Mouse (Mus musculus) embryonic facial prominence, embryonic 15.5 days (tissue): ENCODE measurements around the gene Olfr769. TPM values are rescaled to one million over a fixed set of nuclear protein-coding genes. Genes with fewer than 3 reads are reported as not detected.
"Not testable (repeated sequence)": the region's sequence is repeated elsewhere in the genome, so short reads cannot be mapped to it uniquely, and the experiment has no call there.

Experiments
- ATAC-seq: fragments of 200-750 bp; cut with Nextera tagmentation; 2 replicates; pipeline ENCODE4 v1.8.0; 2017; ENCODE audit warnings: low read depth, moderate TSS enrichment; ENCODE audit not compliant: insufficient number of reproducible peaks, low FRiP score, low TSS enrichment
- H3K27ac ChIP-seq: fragments of 300-500 bp; sonication (generic); replicated peaks from 2 replicates; pipeline ENCODE4 v1.5.1; 2015; ENCODE audit warnings: mild to moderate bottlenecking, inconsistent platforms
- H3K27me3 ChIP-seq: fragments of 300-500 bp; sonication (generic); 2 replicates; pipeline ENCODE4 v1.6.1; 2015; ENCODE audit warnings: inconsistent platforms
- H3K36me3 ChIP-seq: fragments of 300-500 bp; sonication (generic); 2 replicates; pipeline ENCODE4 v1.6.1; 2015; ENCODE audit warnings: mild to moderate bottlenecking, inconsistent platforms
- H3K4me1 ChIP-seq: fragments of 300-500 bp; sonication (generic); 2 replicates; pipeline ENCODE4 v1.6.1; 2015; ENCODE audit warnings: inconsistent platforms
- H3K4me2 ChIP-seq: fragments of 300-500 bp; sonication (generic); replicated peaks from 2 replicates; pipeline ENCODE4 v1.6.1; 2015; ENCODE audit warnings: mild to moderate bottlenecking, inconsistent platforms
- H3K4me3 ChIP-seq: fragments of 300-500 bp; sonication (generic); replicated peaks from 2 replicates; pipeline ENCODE4 v1.5.1; 2015; ENCODE audit warnings: mild to moderate bottlenecking, inconsistent platforms
- H3K9ac ChIP-seq: fragments of 300-500 bp; sonication (generic); 2 replicates; pipeline ENCODE4 v1.6.1; 2015; ENCODE audit warnings: inconsistent platforms
- H3K9me3 ChIP-seq: fragments of 300-500 bp; sonication (generic); replicated peaks from 2 replicates; pipeline ENCODE4 v1.6.1; 2016; ENCODE audit warnings: inconsistent platforms
- WGBS: fragments of 180-500 bp; shearing (Covaris S2); methylation state at CpG from one replicate; pipeline ENCODE4 v1.1.7; 2015; 5-methylcytosine and 5-hydroxymethylcytosine counted together
- polyA plus RNA-seq: library from polyadenylated mRNA; unstranded; fragments of >200 nt; fragmentation: Nextera tagmentation; extraction: Ambion mirVana; gene quantifications from 2 replicates; pipeline ENCODE4 v1.2.1, GENCODE M21; 2015

Olfr769 gene
- polyA plus RNA-seq, result not detected in 2 replicates

GRCm38 (mm10) chr10:129117761-129118160 lies at the start of gene Olfr769:
Gene Olfr769, minus strand, starts transcription at chr10:129117861.
- WGBS, result 79% methylated on average over 2 of the region's 2 CpGs
- H3K27ac ChIP-seq, result no peak within 1 kb of the TSS
- H3K4me2 ChIP-seq, result no peak within 1 kb of the TSS
- no peak for ATAC-seq
- H3K9ac ChIP-seq, result no peak within 1 kb of the TSS
- H3K4me1 ChIP-seq, result no peaks in the 10 kb centered on the region
- no peaks in the 10 kb centered on the region for H3K27me3 ChIP-seq
- H3K4me3 ChIP-seq, result no peak within 1 kb of the TSS
- H3K9me3 ChIP-seq, result no peaks in the 10 kb centered on the region
- H3K36me3 ChIP-seq, result no peaks in the 10 kb centered on the region

GRCm38 (mm10) chr10:129164651-129165050 lies 47.0 kb upstream of the Olfr769 start, which contains the start of gene Olfr771:
Gene Olfr771, minus strand, starts transcription at chr10:129164751.
- Histone ChIP-seq H3K9me3 (no peaks in the 10 kb centered on the region), H3K4me2 (no peak within 1 kb of the TSS), H3K36me3 (no peaks in the 10 kb centered on the region), H3K4me1 (no peaks in the 10 kb centered on the region), H3K27ac (no peak within 1 kb of the TSS), H3K27me3 (no peaks in the 10 kb centered on the region), H3K4me3 (no peak within 1 kb of the TSS), H3K9ac (no peak within 1 kb of the TSS)
- WGBS, result 75% methylated on average over 1 of the region's 1 CpGs
- ATAC-seq, result no peak

GRCm38 (mm10) chr10:129138898-129139297 lies 21.2 kb upstream of the Olfr769 start, which contains the start of gene Olfr770:
Gene Olfr770, minus strand, starts transcription at chr10:129138998.
- H3K27ac ChIP-seq, result no peak within 1 kb of the TSS
- ATAC-seq, result no peak
- no peaks in the 10 kb centered on the region for H3K4me1 ChIP-seq
- H3K36me3 ChIP-seq, result no peaks in the 10 kb centered on the region
- H3K9ac ChIP-seq, result no peak within 1 kb of the TSS
- WGBS, result 78% methylated on average over 2 of the region's 2 CpGs
- no peak within 1 kb of the TSS for H3K4me3 ChIP-seq
- no peaks in the 10 kb centered on the region for H3K27me3 ChIP-seq
- H3K4me2 ChIP-seq, result no peak within 1 kb of the TSS
- H3K9me3 ChIP-seq, result no peaks in the 10 kb centered on the region

- no peak for ATAC-seq
- no peak overlapping the region for H3K4me3 ChIP-seq
- H3K4me1 ChIP-seq, result no peaks in the 10 kb centered on the region
- no peaks in the 10 kb centered on the region for H3K36me3 ChIP-seq
- no peak overlapping the region for H3K9ac ChIP-seq
- no peak overlapping the region for H3K27ac ChIP-seq
- WGBS, result 92% methylated on average over 3 of the region's 3 CpGs
- no peak overlapping the region for H3K4me2 ChIP-seq
- H3K27me3 ChIP-seq, result no peaks in the 10 kb centered on the region
- no peaks in the 10 kb centered on the region for H3K9me3 ChIP-seq
Observed at GRCm38 (mm10) chr10:129115146-129115545, 2.5 kb downstream of the Olfr769 start.

GRCm38 (mm10) chr10:129101231-129101630 lies 16.4 kb downstream of the Olfr769 start:
- no peak for ATAC-seq
- H3K4me1 ChIP-seq, result no peaks in the 10 kb centered on the region
- no peak overlapping the region for H3K27ac ChIP-seq
- H3K36me3 ChIP-seq, result no peaks in the 10 kb centered on the region
- WGBS, result 22% methylated on average over 3 of the region's 3 CpGs
- H3K4me2 ChIP-seq, result no peak overlapping the region
- H3K9ac ChIP-seq, result no peak overlapping the region
- no peak overlapping the region for H3K4me3 ChIP-seq
- no peaks in the 10 kb centered on the region for H3K27me3 ChIP-seq
- no peaks in the 10 kb centered on the region for H3K9me3 ChIP-seq

- ATAC-seq, result no peak
- no peak within 1 kb of the TSS for H3K4me2 ChIP-seq
- H3K36me3 ChIP-seq, result no peaks in the 10 kb centered on the region
Observed at GRCm38 (mm10) chr10:129099275-129099674, 18.4 kb downstream of the Olfr769 start, which contains the start of gene Olfr768. Gene Olfr768, minus strand, starts transcription at chr10:129099375.

GRCm38 (mm10) chr10:129082810-129083209 lies 34.9 kb downstream of the Olfr769 start, which contains the start of gene Olfr767:
Gene Olfr767, minus strand, starts transcription at chr10:129082910.
- H3K9ac ChIP-seq, H3K27me3 ChIP-seq, H3K27ac ChIP-seq, H3K4me1 ChIP-seq, H3K4me3 ChIP-seq, H3K4me2 ChIP-seq, H3K36me3 ChIP-seq, ATAC-seq, H3K9me3 ChIP-seq: not testable (repeated sequence)

More at GRCm38 (mm10) chr10:129099275-129099674, 18.4 kb downstream of the Olfr769 start, which contains the start of gene Olfr768:
- Histone ChIP-seq H3K27me3 (no peaks in the 10 kb centered on the region), H3K9ac (no peak within 1 kb of the TSS), H3K27ac (no peak within 1 kb of the TSS), H3K9me3 (no peaks in the 10 kb centered on the region), H3K4me3 (no peak within 1 kb of the TSS), H3K4me1 (no peaks in the 10 kb centered on the region)
- WGBS, result 79% methylated on average over 1 of the region's 1 CpGs

GRCm38 (mm10) chr10:129068877-129069276 lies 48.8 kb downstream of the Olfr769 start, which contains the start of gene Olfr766-ps1:
Gene Olfr766-ps1, minus strand, starts transcription at chr10:129068977.
- WGBS, result 78% methylated on average over 2 of the region's 2 CpGs
- no peak within 1 kb of the TSS for H3K9ac ChIP-seq
- no peaks in the 10 kb centered on the region for H3K9me3 ChIP-seq
- ATAC-seq, result no peak
- H3K4me3 ChIP-seq, result no peak within 1 kb of the TSS
- no peak within 1 kb of the TSS for H3K4me2 ChIP-seq
- no peaks in the 10 kb centered on the region for H3K4me1 ChIP-seq
- H3K27me3 ChIP-seq, result no peaks in the 10 kb centered on the region
- no peaks in the 10 kb centered on the region for H3K36me3 ChIP-seq
- H3K27ac ChIP-seq, result no peak within 1 kb of the TSS

Other genes starting within 250 kb of the Olfr769 start
- gene Gdf11, start 226.1 kb downstream of the Olfr769 start, polyA plus RNA-seq, result 6.1 TPM in 2 replicates
- 1,010 and 1,093 TPM in 2 replicates for gene Cd63, start 216.9 kb downstream of the Olfr769 start, polyA plus RNA-seq
- gene Rdh5, start 195.0 kb downstream of the Olfr769 start, polyA plus RNA-seq, result 19.6 and 21.3 TPM in 2 replicates
- gene Bloc1s1, start 193.8 kb downstream of the Olfr769 start, polyA plus RNA-seq, result 224 and 226 TPM in 2 replicates
- gene Itga7, start 184.0 kb downstream of the Olfr769 start, polyA plus RNA-seq, result 14.3 and 16.5 TPM in 2 replicates
- 0.26 and 0.31 TPM in 2 replicates for gene Mettl7b, start 156.9 kb downstream of the Olfr769 start, polyA plus RNA-seq
- gene Olfr9, start 128.4 kb downstream of the Olfr769 start, polyA plus RNA-seq, result 0.05 TPM in 1 of 2 replicates, not detected in the other
- gene Olfr763, start 107.1 kb downstream of the Olfr769 start, polyA plus RNA-seq, result not detected in 2 replicates
- gene Olfr764-ps1, start 78.0 kb downstream of the Olfr769 start, polyA plus RNA-seq, result not detected in 2 replicates
- not detected in 2 replicates for gene Olfr765, start 67.9 kb downstream of the Olfr769 start, polyA plus RNA-seq
- 0.07 TPM in 1 of 2 replicates, not detected in the other for gene Olfr766-ps1, start 48.9 kb downstream of the Olfr769 start, polyA plus RNA-seq
- gene Olfr767, start 35.0 kb downstream of the Olfr769 start, polyA plus RNA-seq, result not detected in 2 replicates
- gene Olfr768, start 18.5 kb downstream of the Olfr769 start, polyA plus RNA-seq, result 0.03 TPM in 1 of 2 replicates, not detected in the other
- gene Olfr770, start 21.1 kb upstream of the Olfr769 start, polyA plus RNA-seq, result not detected in 2 replicates
- gene Olfr771, start 46.9 kb upstream of the Olfr769 start, polyA plus RNA-seq, result not detected in 2 replicates
- gene Olfr772, start 60.1 kb upstream of the Olfr769 start, polyA plus RNA-seq, result not detected in 2 replicates
- gene Olfr773, start 69.6 kb upstream of the Olfr769 start, polyA plus RNA-seq, result not detected in 2 replicates
- gene Olfr774, start 118.3 kb upstream of the Olfr769 start, polyA plus RNA-seq, result not detected in 2 replicates
- gene Olfr775, start 130.6 kb upstream of the Olfr769 start, polyA plus RNA-seq, result not detected in 2 replicates
- not detected in 2 replicates for gene Olfr776, start 141.3 kb upstream of the Olfr769 start, polyA plus RNA-seq
- not detected in 2 replicates for gene Olfr777, start 153.6 kb upstream of the Olfr769 start, polyA plus RNA-seq
- not detected in 2 replicates for gene Olfr780, start 200.3 kb upstream of the Olfr769 start, polyA plus RNA-seq
- 0.17 TPM in 1 of 2 replicates, not detected in the other for gene Olfr781, start 211.0 kb upstream of the Olfr769 start, polyA plus RNA-seq
- 0.19 TPM in 1 of 2 replicates, not detected in the other for gene Olfr782, start 231.0 kb upstream of the Olfr769 start, polyA plus RNA-seq